Mouse (Mus musculus) frontal cortex, adult 2 months (tissue): ENCODE results near the gene Nxnl1. TPM values are rescaled to one million over a fixed set of nuclear protein-coding genes. Genes with fewer than 3 reads are reported as not detected.

Experiments
- DNase-seq, 2 experiments: peaks; one replicate each; pipeline ENCODE4 v3.0.0; 2022; ENCODE audit warnings: low spot score in 1 of 2; ENCODE audit errors: extremely low spot score in 1 of 2
- polyA plus RNA-seq: library from polyadenylated mRNA; depleted of rRNA; stranded (reverse); fragments of >200 nt; gene quantifications from 2 replicates; pipeline ENCODE4 v1.2.3, GENCODE M21; 2012; rRNA removed

Nxnl1 gene
- polyA plus RNA-seq = 0.06 TPM in 1 of 2 replicates, not detected in the other

GRCm38 (mm10) chr8:71566501-71566900, at the start of gene Nxnl1:
Gene Nxnl1, minus strand, starts transcription at chr8:71566601.
- no peak for DNase-seq

DNA sequence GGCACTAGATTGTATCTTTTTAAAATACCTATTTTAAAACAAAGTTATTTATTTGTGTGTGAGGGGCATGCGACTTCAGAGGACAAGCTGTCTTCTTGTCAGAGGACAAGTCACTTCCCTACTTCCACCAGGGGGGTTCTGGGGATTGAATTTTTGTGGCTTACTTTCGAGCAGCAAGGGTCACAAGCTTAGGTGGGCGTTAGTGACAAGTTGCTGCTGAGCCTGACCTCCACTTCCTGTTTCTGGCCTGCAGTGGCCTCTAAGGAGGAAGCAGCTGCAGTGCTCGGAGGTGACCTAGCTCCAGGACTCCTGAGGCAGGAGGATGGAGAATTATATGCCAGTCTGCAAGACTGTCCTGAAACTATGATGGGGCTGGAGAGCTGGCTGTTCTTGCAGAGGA, 47.0 kb upstream of the Nxnl1 start:
- no peak for DNase-seq

- no peak for DNase-seq
Observed at GRCm38 (mm10) chr8:71612141-71612540, 45.7 kb upstream of the Nxnl1 start.

- peak; percentile 99 for DNase-seq
Observed at GRCm38 (mm10) chr8:71610822-71611651, 44.6 kb upstream of the Nxnl1 start, which contains the start of gene Colgalt1. Gene Colgalt1, plus strand, starts transcription at chr8:71610998.

DNA sequence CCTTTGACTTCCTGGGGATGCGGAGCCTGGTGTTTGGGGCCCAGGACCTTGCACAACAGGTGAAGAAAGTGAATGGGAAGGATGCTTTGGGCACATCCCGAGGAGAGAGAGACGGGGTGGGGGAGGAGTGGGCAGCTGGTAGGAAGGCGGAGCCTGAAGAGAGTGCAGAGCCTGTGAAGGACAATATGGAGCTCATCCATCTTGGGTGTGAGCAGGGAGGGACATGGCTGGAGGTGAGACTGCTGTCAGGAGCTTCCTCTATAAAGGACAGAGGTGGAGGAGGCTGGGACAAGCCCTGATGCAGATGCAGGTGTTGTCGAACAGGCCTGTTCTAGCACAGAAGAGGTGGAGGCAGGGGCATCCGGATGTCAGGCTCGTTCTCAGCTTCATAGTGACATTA, 37.6 kb upstream of the Nxnl1 start:
- DNase-seq = no peak

DNA sequence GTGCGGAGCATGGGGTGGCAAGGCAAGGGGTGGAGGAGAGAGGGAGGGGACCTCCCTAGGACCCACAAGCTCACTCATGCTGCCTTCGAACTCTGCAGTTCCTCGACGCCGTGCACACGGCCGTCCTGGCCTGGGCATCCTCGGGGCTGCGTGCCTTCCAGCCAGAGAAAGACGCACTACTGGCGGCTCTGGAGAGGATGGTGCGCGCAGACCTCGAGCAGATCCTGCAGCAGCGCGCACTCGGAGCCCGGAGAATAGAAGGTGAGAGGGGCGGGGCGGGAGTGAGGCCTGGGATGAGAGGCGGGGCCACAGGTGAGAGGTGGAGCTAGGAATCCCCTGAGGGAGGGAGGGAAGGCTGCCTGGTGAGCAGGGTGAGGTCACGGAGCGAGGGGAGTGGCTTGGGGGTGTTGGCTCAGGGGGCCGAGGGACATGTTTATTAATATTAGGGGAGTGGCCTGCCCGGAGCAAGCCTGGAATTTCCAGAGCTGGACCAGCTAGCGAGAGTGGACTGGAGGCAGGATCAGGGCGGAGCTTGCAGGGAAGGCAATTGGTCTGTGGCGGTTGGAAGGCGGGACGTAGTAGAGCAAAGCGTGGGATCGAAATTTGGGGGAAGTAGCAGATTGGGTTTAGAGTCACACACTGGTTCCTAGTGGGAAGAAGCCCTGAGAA, 36.4 kb upstream of the Nxnl1 start:
- no peak for DNase-seq

GRCm38 (mm10) chr8:71601939-71602665, 35.7 kb upstream of the Nxnl1 start:
- DNase-seq = no peak

GRCm38 (mm10) chr8:71598841-71599240, 32.4 kb upstream of the Nxnl1 start:
- no peak for DNase-seq

DNA sequence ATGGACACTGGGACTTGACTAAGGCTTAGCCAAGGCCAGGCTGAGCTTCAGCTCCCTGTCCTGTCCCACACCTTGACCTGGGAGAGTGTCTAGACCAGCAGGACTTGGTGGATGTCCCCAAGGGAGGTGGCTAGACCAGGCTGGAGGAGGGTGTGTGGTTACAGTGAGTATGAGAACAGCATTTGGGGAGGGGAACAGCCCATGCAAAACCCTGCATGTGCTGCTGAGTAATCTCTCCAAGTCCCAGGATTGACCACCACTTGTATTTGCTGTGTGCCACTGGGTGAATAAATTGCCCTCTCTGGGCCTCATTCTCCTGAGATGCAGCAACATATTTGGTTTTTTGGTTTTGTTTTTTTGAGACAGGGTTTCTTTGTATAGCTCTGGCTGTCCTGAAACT, 32.0 kb upstream of the Nxnl1 start:
- no peak for DNase-seq

DNA sequence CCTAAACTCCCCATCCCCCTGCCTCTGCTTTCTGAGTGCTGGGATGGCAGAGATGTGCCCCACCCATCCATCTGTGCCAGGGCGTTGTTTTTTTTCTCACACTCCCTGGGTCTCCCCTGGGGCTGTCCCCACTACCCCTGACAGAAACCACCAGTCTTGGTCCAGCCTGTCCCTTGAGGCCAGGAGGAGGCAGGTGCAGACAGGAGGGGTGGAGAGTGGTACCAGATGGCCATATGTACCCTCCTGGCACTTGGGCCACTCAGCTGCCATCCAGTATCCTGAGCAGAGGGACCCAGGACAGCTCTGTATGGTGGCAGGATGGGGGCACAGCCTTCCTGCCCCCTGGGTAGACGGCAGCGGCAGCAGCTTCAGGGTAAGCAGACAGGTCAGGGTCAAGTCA, 31.1 kb upstream of the Nxnl1 start, which contains the start of gene Fam129c:
Fam129c (plus strand) TSS at position 198 of the 400 bp plus-strand sequence.
- DNase-seq = no peak

DNA sequence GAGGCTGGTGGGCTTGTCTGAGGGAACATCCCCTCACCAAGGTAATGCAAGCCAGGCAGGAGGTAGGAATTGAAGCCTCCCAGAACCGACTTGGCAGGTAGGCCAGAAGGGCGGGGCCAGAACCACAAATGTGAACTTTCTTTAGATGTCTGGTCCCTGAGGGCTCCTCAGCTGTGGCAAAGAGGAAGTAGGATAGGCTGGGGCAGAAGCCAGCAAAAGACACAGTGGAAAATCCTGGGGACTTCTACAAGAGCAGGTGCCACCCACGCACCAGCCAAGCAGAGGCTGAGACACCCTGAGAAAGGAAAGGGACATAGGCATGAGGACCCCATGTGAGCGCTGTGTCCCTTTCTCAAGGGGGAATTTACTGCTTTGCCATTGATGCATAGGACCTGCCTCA, 30.4 kb upstream of the Nxnl1 start:
- no peak for DNase-seq

DNA sequence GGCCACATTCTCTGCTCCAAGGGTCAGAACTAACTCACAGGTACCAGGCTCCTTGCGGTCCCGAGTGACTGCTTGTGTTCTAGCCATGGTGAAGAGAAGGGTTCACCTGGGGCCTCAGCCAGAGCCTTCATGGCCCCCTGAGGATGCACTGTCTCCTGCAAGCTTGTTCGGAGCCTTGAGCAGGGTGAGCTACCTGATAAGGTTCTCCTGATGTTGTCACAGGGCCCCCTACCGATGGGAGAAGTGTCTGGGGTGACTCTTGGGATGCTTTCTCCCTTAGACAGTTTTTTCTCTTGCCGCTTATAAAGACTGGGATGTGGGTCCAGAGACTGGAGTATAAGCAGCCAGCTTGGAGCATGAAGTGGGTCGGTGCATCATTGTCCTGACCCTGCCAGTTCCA, 30.0 kb upstream of the Nxnl1 start:
- no peak for DNase-seq

GRCm38 (mm10) chr8:71595862-71596261, 29.5 kb upstream of the Nxnl1 start:
- DNase-seq = peak; percentile 75 to 94

DNA sequence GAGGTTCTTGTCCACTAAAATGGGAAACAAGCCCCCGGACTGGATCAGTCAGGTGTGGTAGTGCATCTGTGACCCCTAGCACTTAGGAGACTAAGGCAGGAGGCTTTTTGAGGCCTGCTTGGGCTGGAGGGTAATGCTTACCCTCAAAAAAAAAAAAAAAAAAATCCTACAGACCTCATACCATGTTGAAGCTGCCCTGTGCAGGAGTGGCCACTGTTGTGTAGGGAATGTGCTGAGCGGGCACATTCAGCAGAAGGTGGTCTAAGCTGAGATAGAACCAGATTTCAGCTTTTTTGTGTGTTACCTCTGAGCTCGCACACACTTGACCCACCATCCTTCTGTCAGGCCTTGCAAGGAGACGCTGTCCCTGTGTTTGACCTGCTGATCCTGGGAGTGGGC, 27.9 kb upstream of the Nxnl1 start:
- no peak for DNase-seq

- no peak for DNase-seq
Observed at GRCm38 (mm10) chr8:71593556-71594323, 27.3 kb upstream of the Nxnl1 start.

DNA sequence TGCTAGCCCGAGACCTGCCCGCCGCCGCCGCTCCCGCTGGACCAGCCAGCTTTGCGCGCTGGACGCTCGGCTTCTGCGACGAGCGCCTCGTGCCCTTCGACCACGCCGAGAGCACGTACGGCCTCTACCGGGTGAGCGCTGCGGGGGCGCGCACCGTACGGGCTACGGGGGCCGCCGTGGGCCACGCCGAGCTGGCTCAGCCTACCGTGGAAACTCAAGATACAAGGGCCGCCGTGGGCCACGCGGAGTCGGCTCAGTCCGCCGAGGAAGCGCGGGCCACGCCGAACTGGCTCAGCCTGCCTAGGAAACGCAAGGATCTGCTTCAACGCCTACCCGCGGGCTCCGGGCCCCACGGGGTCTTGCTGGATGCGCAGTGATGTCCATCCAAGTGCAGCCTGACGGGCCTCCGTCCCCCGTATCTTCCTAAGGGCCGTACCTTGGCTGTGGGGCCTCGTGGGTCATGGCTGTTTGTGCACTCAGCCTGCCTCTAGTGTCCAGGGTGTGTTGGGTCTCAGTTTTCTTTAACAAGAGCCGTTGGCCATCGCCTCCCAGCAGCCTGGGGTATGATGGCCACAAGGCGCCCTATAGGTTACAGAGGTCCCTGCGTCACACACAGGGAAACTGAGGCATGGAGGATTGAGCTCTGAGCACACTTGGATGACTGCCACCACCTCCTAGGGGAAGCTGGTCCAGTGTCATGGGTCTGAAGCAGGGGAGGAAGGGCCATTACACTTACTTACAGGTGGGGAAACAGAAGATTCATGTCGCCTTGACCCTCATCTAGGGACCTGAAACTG, 26.2 kb upstream of the Nxnl1 start:
- peak; percentile 81 to 91 for DNase-seq

- peak; percentile 90 to 97 for DNase-seq
Observed at GRCm38 (mm10) chr8:71591471-71592373, 25.3 kb upstream of the Nxnl1 start, which contains the start of gene Pgls. Gene Pgls, plus strand, starts transcription at chr8:71592176.

DNA sequence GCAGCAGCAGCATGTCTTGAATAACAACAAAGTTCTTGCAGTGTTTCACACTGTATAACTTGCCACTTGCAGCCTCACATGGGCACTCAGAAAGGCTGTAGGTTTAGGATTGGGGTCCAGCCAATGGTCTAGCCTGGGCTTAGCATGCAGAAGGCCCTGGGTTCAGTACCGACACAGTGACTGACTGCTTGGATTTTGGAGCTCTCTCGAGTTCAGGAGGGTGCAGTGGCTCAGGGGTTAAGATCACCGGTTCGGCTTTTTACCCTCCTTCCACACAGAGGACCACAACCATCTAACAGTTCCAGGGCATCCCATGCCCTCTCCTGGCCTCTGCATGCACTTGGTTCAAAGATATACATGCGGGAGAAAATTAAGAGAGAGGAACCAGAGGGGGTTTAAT, 24.6 kb upstream of the Nxnl1 start:
- DNase-seq = no peak

- DNase-seq = no peak
Observed at GRCm38 (mm10) chr8:71588762-71589161, 22.4 kb upstream of the Nxnl1 start.
